Mouse (Mus musculus) mature B cell (primary cell): ENCODE results near the gene Ciao2a.

ENCODE experiments used
- in situ Hi-C: fragments of 300-500 bp; cut with MboI; formaldehyde crosslinking; loops from 2 replicates; pipeline ENCODE4 v1.14.3; 2019

Ciao2a gene

GRCm38 (mm10) chr9:66162995-66163394, 36.6 kb downstream of the Ciao2a start:
- in situ Hi-C loops: no loop called here

DNA sequence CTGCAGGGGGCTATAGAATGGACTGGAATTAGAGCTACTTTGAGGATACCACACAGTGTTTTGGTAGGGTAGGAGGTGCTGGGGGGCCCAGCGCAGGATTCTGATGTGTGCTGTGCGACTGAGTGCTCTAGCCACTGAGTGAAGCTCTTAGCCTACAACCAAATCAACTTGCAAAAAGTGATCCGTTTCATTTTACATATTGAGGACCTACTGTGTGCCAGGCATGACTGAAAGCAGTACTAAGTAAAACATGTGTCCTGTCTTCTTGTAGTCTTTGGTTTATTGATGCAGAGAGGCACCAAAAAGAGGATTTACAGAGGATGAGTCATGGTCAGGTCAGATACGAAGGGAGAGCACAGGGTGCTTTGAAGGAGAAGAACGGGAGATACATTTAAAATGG, 40.8 kb downstream of the Ciao2a start:
- in situ Hi-C loops: no loop called here

DNA sequence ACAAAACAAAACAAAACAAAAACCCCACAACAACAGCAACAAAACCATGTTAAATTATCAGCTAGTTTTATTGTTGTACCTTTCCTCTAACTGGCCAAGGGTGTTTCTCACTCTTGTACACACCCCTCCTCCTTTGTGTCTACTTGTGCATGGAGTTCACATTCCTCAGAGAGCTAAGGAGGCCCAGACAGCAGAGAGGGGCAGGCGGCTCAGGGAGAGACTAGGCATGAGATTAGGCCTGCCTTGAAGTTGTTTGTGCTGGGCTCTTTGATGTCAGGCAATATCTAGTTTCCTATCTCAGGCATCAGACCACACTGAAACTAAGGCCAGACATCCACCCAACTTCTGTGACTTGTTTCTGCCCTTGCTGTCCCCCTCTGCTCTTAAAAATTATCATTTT, 41.8 kb downstream of the Ciao2a start:
- in situ Hi-C loops: no loop called here

DNA sequence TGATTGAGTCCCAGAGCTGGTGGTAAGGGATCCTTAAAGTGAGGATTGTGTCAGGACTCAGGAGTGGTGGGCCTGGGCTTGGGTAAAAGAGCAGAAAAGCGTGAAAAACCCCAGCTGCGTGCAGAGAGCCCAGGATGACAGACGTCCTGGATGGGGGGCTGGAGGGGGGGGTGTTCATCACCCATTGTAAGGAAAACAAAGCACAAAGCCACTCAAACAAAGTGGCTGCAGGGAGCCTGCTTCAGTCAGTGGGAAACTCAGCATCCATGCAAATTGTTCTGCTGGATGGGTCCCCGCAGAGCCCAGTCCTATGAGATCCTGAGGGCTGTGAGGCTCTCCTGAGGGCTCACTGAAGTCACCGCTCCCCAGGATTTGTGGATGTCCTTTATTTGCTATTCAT, 44.1 kb downstream of the Ciao2a start:
- in situ Hi-C loops: no loop called here

DNA sequence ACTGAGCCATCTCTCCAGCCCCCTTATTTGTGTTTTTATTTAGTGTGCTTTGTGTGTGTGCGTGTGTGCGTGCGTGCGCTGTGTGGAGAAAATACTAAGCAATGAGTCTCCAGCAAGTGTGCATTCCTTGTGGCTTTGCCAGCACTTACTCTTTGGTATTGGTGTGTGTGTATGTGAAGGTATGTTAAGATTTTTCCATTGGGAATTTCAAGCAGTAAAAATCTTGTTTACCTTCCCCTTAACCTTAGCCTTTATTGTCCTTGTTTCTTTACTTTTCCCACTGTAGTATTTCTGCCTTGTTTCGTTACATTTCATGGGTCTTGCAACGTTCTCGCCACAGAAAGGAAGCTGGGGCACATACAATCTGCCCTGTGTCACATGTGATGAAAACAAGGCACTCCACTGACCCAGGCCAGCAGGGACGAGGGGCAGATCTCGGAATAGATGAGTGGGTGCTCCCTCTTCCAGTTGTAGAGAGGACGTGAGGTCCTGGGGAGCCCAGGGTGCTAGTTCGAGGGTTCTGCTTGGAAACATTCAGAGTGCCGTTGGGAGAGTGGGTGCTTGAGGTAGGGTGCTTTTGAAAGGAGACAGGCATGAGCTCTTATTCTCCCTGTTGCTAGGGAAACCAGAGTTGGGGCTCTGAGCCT, 45.0 kb downstream of the Ciao2a start:
- in situ Hi-C loops: no loop called here

- in situ Hi-C loops: no loop called here
These were observed 47.0 kb downstream of the Ciao2a start for GRCm38 (mm10) chr9:66173316-66173855.

- in situ Hi-C loops: no loop called here
These were observed 48.6 kb downstream of the Ciao2a start for GRCm38 (mm10) chr9:66174985-66175384.

DNA sequence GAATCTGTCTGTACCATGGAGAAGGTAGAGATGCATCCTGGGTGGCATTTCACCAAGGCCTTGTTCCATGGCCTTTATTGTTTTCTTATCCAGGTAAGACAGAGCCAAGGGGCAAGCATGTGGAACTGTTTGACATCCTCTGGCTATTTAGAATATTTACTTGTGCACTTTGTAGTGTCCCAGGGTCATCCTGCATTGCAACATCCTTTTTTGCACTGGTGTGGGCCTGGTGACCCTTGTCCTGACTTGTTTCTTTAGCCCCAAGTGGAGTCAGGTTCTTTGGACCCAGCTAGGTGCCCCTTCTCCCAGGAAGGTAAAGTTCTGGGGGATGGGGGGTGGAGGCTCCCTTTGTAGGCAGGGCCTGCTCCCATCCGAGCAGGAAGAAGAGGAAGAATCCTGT, 51.6 kb downstream of the Ciao2a start:
- in situ Hi-C loops: no loop called here

GRCm38 (mm10) chr9:66179795-66180194, 53.4 kb downstream of the Ciao2a start:
- in situ Hi-C loops: no loop called here

DNA sequence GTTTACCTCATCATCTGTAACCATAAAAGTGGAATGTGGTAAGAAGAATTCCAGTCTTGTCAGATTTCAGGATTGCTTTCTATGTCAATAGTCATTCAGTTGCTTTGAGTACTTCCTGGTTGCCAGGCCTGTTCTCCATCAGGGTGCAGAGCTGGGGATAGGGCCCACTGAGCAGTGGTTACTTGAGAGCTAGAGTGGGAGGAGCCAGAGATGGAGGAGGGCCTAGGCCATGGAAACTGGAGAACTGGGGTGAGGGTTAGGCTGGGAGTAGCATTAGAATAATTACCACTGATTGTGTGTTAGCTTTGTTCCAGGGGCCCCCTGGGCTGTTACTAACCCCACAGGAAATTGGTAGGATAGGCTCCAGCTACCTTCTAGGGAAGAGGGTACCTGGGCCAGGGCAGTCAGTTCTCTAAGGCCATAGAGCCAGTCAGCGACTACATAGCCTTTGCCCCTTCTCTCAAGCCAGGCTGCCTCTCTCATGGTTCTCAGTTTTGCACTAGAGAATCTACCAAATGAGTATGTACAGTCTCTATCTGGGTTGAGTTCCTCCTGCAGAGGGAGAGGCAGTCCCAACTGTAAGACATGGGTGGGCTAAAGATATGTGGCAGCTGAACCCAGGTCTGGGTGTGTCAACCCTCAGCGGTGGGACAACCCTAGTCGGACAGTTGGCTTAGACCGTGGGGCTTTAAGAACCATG, 54.9 kb downstream of the Ciao2a start:
- in situ Hi-C loops: no loop called here

DNA sequence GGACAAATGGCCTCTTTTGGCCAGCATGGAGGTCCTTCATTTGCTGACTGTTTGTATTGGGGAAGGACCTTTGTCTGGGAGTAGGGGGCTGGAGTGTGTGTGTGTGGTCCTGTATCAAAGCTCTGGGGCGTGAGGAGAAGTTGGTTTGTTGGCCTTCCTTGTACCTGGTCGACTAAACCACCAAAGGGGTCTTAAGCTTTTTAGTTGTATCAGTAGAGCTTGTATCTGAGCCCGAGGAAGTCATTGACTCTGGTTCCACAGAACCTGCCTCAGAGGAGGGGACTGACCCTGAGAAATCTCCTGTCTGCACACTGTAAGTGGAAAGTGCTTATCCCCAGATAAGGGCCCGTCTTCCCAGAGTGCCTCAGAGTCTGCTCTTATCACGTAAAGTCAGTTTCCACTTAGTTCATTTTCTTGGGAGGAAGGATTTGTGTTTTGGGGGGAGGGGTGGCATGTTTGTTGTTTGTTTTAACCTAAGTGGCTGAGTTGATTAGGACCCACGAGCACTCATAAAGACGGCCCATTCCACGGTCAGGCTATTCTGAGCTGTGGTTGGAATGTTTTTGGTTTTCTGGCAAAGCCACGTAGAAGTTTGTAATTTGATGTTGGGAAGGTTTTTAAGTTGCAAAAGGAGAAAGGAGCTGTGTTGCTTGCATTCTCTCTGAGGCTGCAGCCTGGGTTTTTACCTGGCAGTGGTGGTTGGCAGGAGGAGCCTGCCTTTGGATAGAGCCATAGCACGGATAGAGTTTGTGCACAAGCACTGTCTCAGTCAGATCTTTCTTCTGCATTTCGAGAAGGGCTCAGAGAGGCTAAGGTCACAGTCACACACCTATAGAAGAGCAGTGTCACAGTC, 55.6 kb downstream of the Ciao2a start:
- in situ Hi-C loops: no loop called here

GRCm38 (mm10) chr9:66182679-66182993, 56.2 kb downstream of the Ciao2a start:
- in situ Hi-C loops: no loop called here

- in situ Hi-C loops: no loop called here
These were observed 56.6 kb downstream of the Ciao2a start for GRCm38 (mm10) chr9:66183023-66183422.

GRCm38 (mm10) chr9:66184572-66184971, 58.2 kb downstream of the Ciao2a start:
- in situ Hi-C loops: no loop called here

DNA sequence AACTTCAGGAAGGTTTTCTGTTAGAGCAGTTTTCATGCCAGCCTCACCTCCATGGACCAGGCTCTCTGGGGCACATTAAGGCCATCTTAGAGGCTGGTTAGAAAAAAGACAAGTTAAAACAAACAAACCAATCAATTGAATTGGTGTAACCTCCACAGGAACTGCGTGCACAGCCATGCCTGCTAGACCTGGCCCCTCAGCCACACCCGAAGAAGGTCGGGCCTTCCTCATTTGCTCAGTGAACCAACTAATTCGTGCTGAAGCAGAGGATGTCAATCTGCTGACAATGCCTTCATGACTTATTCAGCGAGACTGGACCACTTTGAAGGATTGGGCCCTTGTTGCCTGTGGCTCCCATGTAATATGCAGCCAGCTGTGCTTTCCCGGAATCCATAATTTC, 60.0 kb downstream of the Ciao2a start:
- in situ Hi-C loops: no loop called here
